Mouse (Mus musculus) lung, embryonic 16.5 days (tissue): ENCODE measurements around the gene Ccdc85c. TPM values are rescaled to one million over a fixed set of nuclear protein-coding genes. Genes with fewer than 3 reads are reported as not detected.

Source experiments
- ATAC-seq: fragments of 200-750 bp; cut with Nextera tagmentation; 2 replicates; pipeline ENCODE4 v1.8.0; 2017; ENCODE audit warnings: low read depth, mild to moderate bottlenecking, moderate library complexity
- H3K27ac ChIP-seq: fragments of 300-500 bp; sonication (generic); 2 replicates; pipeline ENCODE4 v1.5.1; 2014; ENCODE audit warnings: mild to moderate bottlenecking, control low read depth, low read length
- H3K27me3 ChIP-seq: fragments of 300-500 bp; sonication (generic); 2 replicates; pipeline ENCODE4 v1.6.1; 2014; ENCODE audit warnings: low read depth, low read length, mixed read lengths; ENCODE audit not compliant: control insufficient read depth, insufficient read depth
- H3K36me3 ChIP-seq: fragments of 300-500 bp; sonication (generic); 2 replicates; pipeline ENCODE4 v1.6.1; 2014; ENCODE audit warnings: low read length; ENCODE audit not compliant: control insufficient read depth, insufficient read depth
- H3K4me1 ChIP-seq: fragments of 300-500 bp; sonication (generic); replicated peaks from 2 replicates; pipeline ENCODE4 v1.6.1; 2014; ENCODE audit warnings: low read length, mixed read lengths; ENCODE audit not compliant: control insufficient read depth, insufficient read depth
- H3K4me2 ChIP-seq: fragments of 300-500 bp; sonication (generic); 2 replicates; pipeline ENCODE4 v1.6.1; 2014; ENCODE audit warnings: low read depth, low read length, control low read depth
- H3K4me3 ChIP-seq: fragments of 300-500 bp; sonication (generic); 2 replicates; pipeline ENCODE4 v1.5.1; 2014; ENCODE audit warnings: mild to moderate bottlenecking, low read length, control low read depth
- H3K9ac ChIP-seq: fragments of 300-500 bp; sonication (generic); 2 replicates; pipeline ENCODE4 v1.6.1; 2014; ENCODE audit warnings: low read length, control low read depth
- H3K9me3 ChIP-seq: fragments of 300-500 bp; sonication (generic); 2 replicates; pipeline ENCODE4 v1.6.1; 2016; ENCODE audit warnings: low read length; ENCODE audit not compliant: control insufficient read depth
- WGBS: fragments of 180-500 bp; shearing (Covaris S2); extraction: QIAGEN DNeasy Blood & Tissue Kit; methylation state at CpG from one replicate; pipeline ENCODE4 v1.1.7; 2014; 5-methylcytosine and 5-hydroxymethylcytosine counted together
- polyA plus RNA-seq: library from polyadenylated mRNA; unstranded; fragments of >200 nt; fragmentation: Nextera tagmentation; extraction: Ambion mirVana; gene quantifications from 2 replicates; pipeline ENCODE4 v1.2.1, GENCODE M21; 2015

Ccdc85c gene
- polyA plus RNA-seq, 1 experiment from 2014 or later = 5.5 TPM

DNA sequence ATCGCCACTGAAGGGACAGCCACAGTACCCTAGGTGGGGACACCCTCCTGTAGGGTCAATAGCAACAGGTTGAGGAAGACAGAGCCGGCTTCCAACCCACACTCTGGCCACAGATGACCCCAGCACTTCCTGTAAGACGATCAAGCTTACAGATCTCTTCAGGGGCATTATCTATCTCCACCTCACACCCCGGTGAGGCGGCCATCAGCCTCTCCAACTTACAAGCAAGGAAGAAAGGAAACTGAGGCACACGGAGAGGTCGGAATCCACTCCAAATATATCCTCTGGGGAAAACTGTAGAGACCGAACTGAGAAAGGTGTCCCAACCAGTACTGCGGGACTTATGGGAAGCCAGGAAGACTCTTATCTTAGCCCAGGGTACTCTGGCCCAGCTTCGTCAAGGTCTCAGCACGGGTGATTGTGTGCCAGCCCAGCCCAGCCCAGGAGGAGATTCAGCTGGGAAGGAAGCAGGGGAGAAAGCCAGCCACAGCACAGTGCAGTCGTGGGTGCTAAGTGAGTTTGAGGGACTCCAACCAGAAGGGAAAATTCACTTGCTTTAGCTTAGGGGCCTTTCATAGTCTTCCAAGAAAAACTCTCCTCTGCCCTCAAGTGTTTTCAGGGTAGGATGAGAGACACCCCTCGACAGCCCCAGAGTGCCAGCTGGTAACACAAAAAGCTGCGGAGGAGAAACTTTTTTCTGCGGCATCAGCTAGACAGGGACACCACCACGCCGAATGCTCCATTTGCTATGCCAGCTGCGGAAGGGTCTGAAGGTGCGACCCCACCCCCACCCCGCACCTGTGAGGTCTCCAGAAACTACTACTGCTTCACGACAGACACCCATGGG lies 1.5 kb downstream of the Ccdc85c start:
- Histone ChIP-seq H3K9ac (peak overlapping the region; percentile 81), H3K27me3 (peaks cover 2% of the 10 kb centered on the region; the same call in 1 of the 2 replicates), H3K4me2 (peak overlapping the region; percentile 93), H3K4me1 (peaks cover 52% of the 10 kb centered on the region), H3K9me3 (no peaks in the 10 kb centered on the region), H3K36me3 (no peaks in the 10 kb centered on the region), H3K27ac (no peak overlapping the region), H3K4me3 (peak overlapping the region; percentile 68)
- 6% methylated on average over 21 of the region's 21 CpGs for WGBS
- no peak for ATAC-seq

GRCm38 (mm10) chr12:108272143-108272635 lies 3.0 kb downstream of the Ccdc85c start:
- Histone ChIP-seq H3K4me1 (peaks cover 40% of the 10 kb centered on the region), H3K4me2 (peak overlapping the region; percentile 26), H3K36me3 (no peaks in the 10 kb centered on the region), H3K9ac (no peak overlapping the region), H3K27me3 (peaks cover 2% of the 10 kb centered on the region; the same call in 1 of the 2 replicates), H3K9me3 (no peaks in the 10 kb centered on the region), H3K4me3 (no peak overlapping the region), H3K27ac (no peak overlapping the region)
- WGBS = 54% methylated on average over 7 of the region's 7 CpGs
- no peak for ATAC-seq

DNA sequence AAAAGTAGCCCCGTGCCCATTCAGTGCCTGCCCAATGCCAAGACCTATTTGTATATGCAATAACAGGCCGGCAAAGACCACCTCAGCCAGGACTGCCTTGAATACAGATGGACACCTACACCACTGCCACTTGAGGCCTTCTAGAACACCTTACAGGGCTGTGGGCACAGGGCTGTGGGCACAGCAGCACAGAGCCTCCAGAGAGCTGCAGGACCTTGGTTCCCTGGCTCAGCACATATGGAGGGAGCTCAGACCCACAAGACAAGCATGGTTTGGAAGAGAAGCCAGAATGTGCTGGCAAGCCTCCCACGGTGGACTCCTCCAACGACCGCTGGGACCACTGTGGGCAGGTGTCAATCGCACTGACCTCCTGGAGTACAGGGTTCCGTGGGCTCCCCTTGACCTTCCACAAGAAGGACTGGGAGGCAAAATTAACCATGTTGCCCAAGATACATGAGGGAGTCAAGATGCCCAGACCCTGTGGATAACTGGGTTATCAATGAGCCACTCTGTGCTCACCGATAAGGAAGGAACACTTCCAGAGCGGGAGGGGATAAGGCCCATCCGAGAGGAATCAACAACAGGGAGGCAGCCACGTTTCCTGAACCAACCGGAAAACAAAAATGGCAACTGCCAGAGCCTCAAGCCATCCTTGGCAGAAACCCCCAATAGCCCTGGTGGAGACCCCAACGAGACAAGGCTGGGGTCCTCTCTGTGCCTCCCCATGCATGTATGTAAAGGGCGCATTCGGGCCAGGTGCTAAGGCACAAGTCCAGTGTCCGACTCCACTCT lies 3.7 kb downstream of the Ccdc85c start:
- Histone ChIP-seq H3K4me1 (peaks cover 35% of the 10 kb centered on the region), H3K27ac (no peak overlapping the region), H3K9me3 (no peaks in the 10 kb centered on the region), H3K4me2 (peak overlapping the region; percentile 26), H3K9ac (no peak overlapping the region), H3K27me3 (peaks cover 2% of the 10 kb centered on the region; the same call in 1 of the 2 replicates), H3K4me3 (no peak overlapping the region), H3K36me3 (no peaks in the 10 kb centered on the region)
- no peak for ATAC-seq
- 74% methylated on average over 16 of the region's 16 CpGs for WGBS

DNA sequence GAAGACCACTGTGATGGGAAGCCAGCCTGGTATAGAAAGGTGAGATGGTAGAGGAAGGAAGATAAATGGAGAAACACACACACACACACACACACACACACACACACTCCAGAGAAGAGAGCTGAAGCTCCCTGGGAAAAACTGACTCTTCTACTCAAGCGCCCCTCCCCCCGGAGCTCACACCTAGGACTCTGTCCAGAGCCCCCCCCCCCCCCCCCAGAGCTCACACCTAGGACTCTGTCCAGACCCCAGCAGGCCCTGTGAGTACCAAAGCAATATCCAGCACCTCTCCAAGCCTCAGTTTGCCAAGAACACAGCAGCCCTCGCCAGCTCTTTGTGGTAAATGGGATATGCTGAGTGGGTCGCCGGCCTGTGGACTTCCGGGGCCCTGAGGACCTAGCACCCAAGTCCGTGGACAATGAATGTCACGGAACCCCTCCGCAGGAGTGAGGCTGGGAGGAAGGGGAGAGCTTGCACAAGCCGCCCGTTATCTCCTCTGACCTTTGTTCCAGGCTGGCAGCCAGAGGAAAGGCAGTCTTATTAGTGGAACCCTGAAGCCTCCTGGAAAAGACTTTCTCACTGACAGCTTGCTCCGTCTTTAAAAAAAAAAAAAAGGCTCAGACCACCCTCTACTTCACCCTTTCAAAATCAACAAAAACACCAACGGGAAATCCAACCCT lies 4.8 kb downstream of the Ccdc85c start:
- Histone ChIP-seq H3K4me3 (no peak overlapping the region), H3K4me1 (peaks cover 47% of the 10 kb centered on the region), H3K27ac (no peak overlapping the region), H3K36me3 (no peaks in the 10 kb centered on the region), H3K4me2 (no peak overlapping the region), H3K27me3 (peaks cover 2% of the 10 kb centered on the region; the same call in 1 of the 2 replicates), H3K9me3 (no peaks in the 10 kb centered on the region), H3K9ac (no peak overlapping the region)
- no peak for ATAC-seq
- 47% methylated on average over 13 of the region's 13 CpGs for WGBS

- Histone ChIP-seq H3K9me3 (no peaks in the 10 kb centered on the region), H3K36me3 (no peaks in the 10 kb centered on the region), H3K4me1 (peaks cover 50% of the 10 kb centered on the region), H3K9ac (no peak overlapping the region), H3K4me2 (no peak overlapping the region), H3K27me3 (peaks cover 2% of the 10 kb centered on the region; the same call in 1 of the 2 replicates), H3K4me3 (no peak overlapping the region), H3K27ac (no peak overlapping the region)
- no peak for ATAC-seq
- WGBS = 56% methylated on average over 5 of the region's 5 CpGs
Observed at GRCm38 (mm10) chr12:108269699-108270098, 5.5 kb downstream of the Ccdc85c start.

DNA sequence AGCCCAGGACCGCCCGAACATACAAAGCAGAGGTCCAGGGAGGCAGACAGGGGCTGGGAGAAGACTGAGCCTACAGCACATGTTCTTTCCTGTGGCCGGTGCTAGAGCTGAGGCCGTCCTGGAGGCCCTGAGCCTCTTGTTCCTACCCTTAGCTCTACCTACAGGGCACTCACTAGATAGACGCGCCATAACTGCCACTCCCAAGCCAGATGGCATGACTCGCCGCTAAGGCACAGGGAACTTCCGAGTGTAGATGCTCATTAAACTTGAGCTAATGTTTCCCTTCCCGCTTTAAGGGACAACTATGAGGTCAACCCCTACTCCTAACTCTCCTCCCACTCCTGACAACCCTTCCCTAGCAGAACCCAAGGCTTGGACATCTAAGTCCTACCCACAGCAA lies 6.3 kb downstream of the Ccdc85c start:
- Histone ChIP-seq H3K27ac (no peak overlapping the region), H3K9me3 (no peaks in the 10 kb centered on the region), H3K4me3 (no peak overlapping the region), H3K4me2 (no peak overlapping the region), H3K9ac (no peak overlapping the region), H3K36me3 (no peaks in the 10 kb centered on the region), H3K27me3 (no peaks in the 10 kb centered on the region), H3K4me1 (peaks cover 50% of the 10 kb centered on the region)
- WGBS = 89% methylated on average over 10 of the region's 10 CpGs
- ATAC-seq = no peak

- H3K9me3 ChIP-seq = no peaks in the 10 kb centered on the region
- WGBS = 60% methylated on average over 7 of the region's 7 CpGs
- no peak overlapping the region for H3K4me3 ChIP-seq
- H3K9ac ChIP-seq = no peak overlapping the region
- peaks cover 45% of the 10 kb centered on the region for H3K4me1 ChIP-seq
- H3K4me2 ChIP-seq = no peak overlapping the region
- H3K27ac ChIP-seq = peak overlapping the region; percentile 62
- no peaks in the 10 kb centered on the region for H3K36me3 ChIP-seq
- H3K27me3 ChIP-seq = no peaks in the 10 kb centered on the region
- ATAC-seq = peak; percentile 16; the same call in 1 of the 2 replicates
Observed at GRCm38 (mm10) chr12:108267653-108268052, 7.6 kb downstream of the Ccdc85c start.

DNA sequence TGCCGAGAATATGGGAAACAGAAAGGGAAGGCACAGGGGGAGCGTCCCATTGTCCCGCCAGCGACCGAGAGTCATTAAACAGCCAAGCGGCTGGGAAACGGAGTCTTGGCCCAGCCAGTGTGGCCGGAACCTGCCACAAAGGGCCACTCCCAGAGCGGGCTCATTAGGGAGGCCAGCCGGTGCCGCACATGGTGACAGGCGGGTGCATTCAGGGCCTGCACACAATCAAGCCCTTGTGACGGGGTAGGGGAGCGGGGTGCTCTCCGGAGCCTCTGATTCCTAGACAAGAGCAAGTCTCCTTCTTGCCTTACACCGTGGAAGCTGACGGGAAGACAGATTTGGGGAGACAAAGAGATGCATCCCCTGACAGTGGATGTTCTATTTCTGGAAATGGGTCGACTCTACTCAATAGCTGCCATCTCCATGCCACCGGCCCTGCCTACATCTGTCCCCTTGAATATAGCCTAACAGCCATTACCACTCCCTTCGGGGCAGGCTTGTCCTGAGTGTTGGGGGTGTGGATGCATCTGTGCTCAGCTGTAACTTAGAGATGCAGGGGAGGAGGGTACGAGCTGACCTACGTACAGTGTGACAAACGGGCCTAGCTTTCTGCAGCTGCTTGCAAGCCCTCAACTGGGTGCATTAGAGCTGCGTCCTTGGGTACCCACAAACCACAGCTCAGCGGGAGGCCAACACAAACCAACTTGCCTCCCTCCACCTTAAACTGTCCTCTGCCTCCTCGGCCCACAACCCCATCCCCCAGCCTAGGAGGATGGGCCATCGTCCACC lies 9.2 kb downstream of the Ccdc85c start:
- Histone ChIP-seq H3K9me3 (no peaks in the 10 kb centered on the region), H3K4me3 (no peak overlapping the region), H3K4me1 (peaks cover 33% of the 10 kb centered on the region), H3K4me2 (peak overlapping the region; percentile 18; the same call in 1 of the 2 replicates), H3K9ac (peak overlapping the region; percentile 37; the same call in 1 of the 2 replicates), H3K27ac (peak overlapping the region; percentile 75), H3K27me3 (no peaks in the 10 kb centered on the region), H3K36me3 (no peaks in the 10 kb centered on the region)
- 43% methylated on average over 27 of the region's 27 CpGs for WGBS
- ATAC-seq = peak; percentile 53
